Mouse (Mus musculus) neural tube, embryonic 13.5 days (tissue): Measurements from ENCODE around the gene G3bp1. TPM values are rescaled to one million over a fixed set of nuclear protein-coding genes. Genes with fewer than 3 reads are reported as not detected.

Experiments
- ATAC-seq: fragments of 200-750 bp; cut with Nextera tagmentation; 2 replicates; pipeline ENCODE4 v1.8.0; 2017; ENCODE audit warnings: low read depth, mild to moderate bottlenecking, moderate TSS enrichment, moderate library complexity
- H3K27ac ChIP-seq: fragments of 300-500 bp; sonication (generic); replicated peaks from 2 replicates; pipeline ENCODE4 v1.5.1; 2015; ENCODE audit warnings: moderate library complexity, mild to moderate bottlenecking, inconsistent platforms
- H3K27me3 ChIP-seq: fragments of 300-500 bp; sonication (generic); 2 replicates; pipeline ENCODE4 v1.6.1; 2015; ENCODE audit warnings: mild to moderate bottlenecking, inconsistent platforms
- H3K36me3 ChIP-seq: fragments of 300-500 bp; sonication (generic); 2 replicates; pipeline ENCODE4 v1.6.1; 2015; ENCODE audit warnings: mild to moderate bottlenecking, inconsistent platforms
- H3K4me1 ChIP-seq: fragments of 300-500 bp; sonication (generic); replicated peaks from 2 replicates; pipeline ENCODE4 v1.6.1; 2015; ENCODE audit warnings: inconsistent platforms
- H3K4me2 ChIP-seq: fragments of 300-500 bp; sonication (generic); 2 replicates; pipeline ENCODE4 v1.6.1; 2015; ENCODE audit warnings: inconsistent platforms, mild to moderate bottlenecking, moderate library complexity
- H3K4me3 ChIP-seq: fragments of 300-500 bp; sonication (generic); 2 replicates; pipeline ENCODE4 v1.5.1; 2015; ENCODE audit warnings: mild to moderate bottlenecking, inconsistent platforms
- H3K9ac ChIP-seq: fragments of 300-500 bp; sonication (generic); 2 replicates; pipeline ENCODE4 v1.6.1; 2015; ENCODE audit warnings: moderate library complexity, mild to moderate bottlenecking, inconsistent platforms
- H3K9me3 ChIP-seq: fragments of 300-500 bp; sonication (generic); 2 replicates; pipeline ENCODE4 v1.6.1; 2016; ENCODE audit warnings: inconsistent platforms
- WGBS: fragments of 180-500 bp; shearing (Covaris S2); methylation state at CpG from one replicate; pipeline ENCODE4 v1.1.7; 2015; 5-methylcytosine and 5-hydroxymethylcytosine counted together
- polyA plus RNA-seq: library from polyadenylated mRNA; unstranded; fragments of >200 nt; fragmentation: Nextera tagmentation; extraction: Ambion mirVana; gene quantifications from 2 replicates; pipeline ENCODE4 v1.2.1, GENCODE M21; 2015

The G3bp1 gene
- 111 and 119 TPM in 2 replicates for polyA plus RNA-seq

DNA sequence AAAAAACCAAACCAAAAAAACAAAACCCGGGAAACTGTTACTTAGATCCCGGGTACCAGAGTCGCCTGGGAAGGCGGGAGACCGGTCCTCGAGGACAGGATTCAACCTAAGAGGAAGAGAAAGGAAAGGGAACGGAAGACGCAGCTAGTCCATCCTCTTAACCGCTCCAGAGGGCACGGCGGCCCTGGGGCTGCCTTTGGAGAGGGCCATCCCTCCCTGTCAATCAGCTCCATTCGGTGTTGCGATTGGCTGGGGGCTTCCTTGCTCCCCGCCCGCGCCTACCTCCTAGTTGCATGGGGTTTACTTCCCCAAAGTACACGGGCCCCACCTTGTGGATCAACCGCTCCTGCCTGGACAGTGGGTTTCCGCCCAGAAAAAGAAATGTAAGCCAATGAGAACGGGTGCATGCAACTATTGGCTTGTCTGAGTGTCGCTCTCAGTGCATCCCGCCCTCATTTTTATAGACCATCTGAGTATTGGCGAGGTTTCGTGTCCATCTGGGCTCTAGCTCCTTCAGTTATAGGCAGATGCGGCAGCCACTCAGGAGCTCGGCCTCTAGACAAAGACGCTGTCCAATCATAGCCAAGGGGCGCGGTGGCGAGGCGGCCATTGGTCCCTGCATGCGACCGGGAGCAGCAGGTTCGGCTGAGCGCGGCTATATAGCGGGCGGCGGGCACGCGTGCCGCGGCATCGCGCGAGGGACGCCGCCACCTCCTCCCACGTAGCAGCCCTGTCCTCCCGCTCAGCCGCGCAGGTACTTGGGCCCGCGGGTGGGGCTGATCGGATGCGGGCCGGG, at the start of gene G3bp1:
G3bp1 (plus strand) TSS at position 638 of the 796 bp plus-strand sequence.
- Histone ChIP-seq H3K4me2 (peak within 1 kb of the TSS; percentile 95), H3K9me3 (no peaks in the 10 kb centered on the region)

DNA sequence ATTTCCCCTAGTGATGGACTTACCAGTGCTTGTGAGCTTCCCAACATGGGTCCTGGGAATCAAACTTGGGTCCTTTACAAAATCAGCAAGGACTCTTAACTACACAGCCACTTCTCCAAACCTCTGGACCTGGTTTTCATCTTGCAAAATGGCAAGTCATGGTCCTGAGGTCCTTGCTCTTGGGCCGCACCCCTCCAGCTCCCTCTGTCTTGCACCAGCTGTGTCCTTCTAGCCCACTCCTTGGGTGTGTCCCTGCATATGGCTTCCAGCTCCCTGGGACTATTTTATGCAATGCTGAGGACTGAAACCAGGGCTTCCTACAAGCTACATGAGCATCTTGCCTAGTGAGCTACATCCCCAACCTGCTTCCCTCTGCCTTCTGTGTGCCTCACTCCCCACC, 46.5 kb upstream of the G3bp1 start, which contains the start of gene Sparc:
Sparc (minus strand) TSS at position 206 of the 400 bp plus-strand sequence.
- no peaks in the 10 kb centered on the region for H3K9me3 ChIP-seq
- peak within 1 kb of the TSS; percentile 80 for H3K27ac ChIP-seq
- 92% methylated on average over 1 of the region's 1 CpGs for WGBS
- no peak for ATAC-seq
- no peak within 1 kb of the TSS for H3K4me3 ChIP-seq
- no peaks in the 10 kb centered on the region for H3K36me3 ChIP-seq
- no peak within 1 kb of the TSS for H3K4me2 ChIP-seq
- no peaks in the 10 kb centered on the region for H3K27me3 ChIP-seq
- no peak within 1 kb of the TSS for H3K9ac ChIP-seq
- peaks cover 49% of the 10 kb centered on the region for H3K4me1 ChIP-seq

More for the DNA sequence above, at the start of gene G3bp1:
- H3K4me1 ChIP-seq, result peaks cover 34% of the 10 kb centered on the region
- no peaks in the 10 kb centered on the region for H3K27me3 ChIP-seq
- WGBS, result 0% methylated on average over 56 of the region's 57 CpGs
- peak; percentile 98 for ATAC-seq
- H3K4me3 ChIP-seq, result peak within 1 kb of the TSS; percentile 97
- H3K36me3 ChIP-seq, result peaks cover 13% of the 10 kb centered on the region
- peak within 1 kb of the TSS; percentile 97 for H3K9ac ChIP-seq
- H3K27ac ChIP-seq, result peak within 1 kb of the TSS; percentile 93

DNA sequence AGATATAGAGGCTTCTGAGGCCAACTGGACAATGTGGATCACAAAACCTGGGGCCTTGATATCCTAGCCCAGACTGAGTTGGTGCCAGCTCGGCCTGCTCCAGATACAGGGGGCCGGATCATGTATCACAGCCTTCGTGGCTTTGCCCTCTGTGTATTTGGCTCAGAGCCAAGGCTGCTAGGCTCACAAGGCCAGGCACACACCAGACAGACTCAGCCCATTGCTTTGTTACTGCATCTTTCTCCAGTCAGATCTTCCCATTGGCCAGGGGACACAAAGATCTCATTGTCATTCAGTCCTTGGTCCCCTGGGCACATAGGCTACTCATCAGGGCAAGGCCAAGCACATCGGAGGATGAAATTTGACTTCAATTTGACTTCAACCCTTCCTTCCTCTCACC, 45.7 kb upstream of the G3bp1 start:
- Histone ChIP-seq H3K9me3 (no peaks in the 10 kb centered on the region), H3K9ac (no peak overlapping the region), H3K27ac (peak overlapping the region; percentile 80), H3K4me3 (no peak overlapping the region), H3K4me1 (peaks cover 48% of the 10 kb centered on the region), H3K4me2 (no peak overlapping the region), H3K27me3 (no peaks in the 10 kb centered on the region), H3K36me3 (no peaks in the 10 kb centered on the region)
- 13% methylated on average over 4 of the region's 4 CpGs for WGBS
- peak; percentile 66 for ATAC-seq

DNA sequence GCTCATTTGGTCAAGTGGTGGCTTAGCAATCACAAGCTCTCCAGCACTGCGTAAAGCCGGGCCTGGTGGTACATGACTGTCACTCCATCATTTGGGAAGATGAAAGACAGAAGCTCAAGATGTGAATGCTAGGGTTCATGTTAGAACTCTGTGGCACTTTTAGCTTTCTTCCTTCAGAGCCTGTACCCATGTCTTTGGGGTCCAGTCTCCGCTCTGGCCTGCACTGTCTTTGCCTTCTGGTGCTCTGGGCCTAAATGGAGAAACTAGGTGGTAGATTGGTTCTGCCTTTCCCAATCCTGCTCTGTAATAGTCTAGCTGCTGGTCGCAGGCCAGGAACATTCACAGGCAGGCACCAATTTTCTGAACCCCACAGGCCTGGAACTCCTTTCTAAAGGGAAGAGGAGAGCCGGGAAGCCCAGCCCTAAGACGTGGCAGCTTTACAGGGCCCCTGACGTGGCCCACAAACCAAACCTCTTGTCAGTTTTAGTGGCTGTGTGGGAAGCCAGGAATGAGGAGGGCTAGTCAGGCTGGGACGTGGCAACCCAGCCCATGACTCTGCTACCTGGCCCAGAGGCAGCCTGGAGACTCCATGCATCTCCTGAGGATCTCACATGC, 44.6 kb upstream of the G3bp1 start:
- Histone ChIP-seq H3K27me3 (no peaks in the 10 kb centered on the region), H3K4me1 (peaks cover 38% of the 10 kb centered on the region), H3K9me3 (no peaks in the 10 kb centered on the region), H3K36me3 (no peaks in the 10 kb centered on the region), H3K4me2 (no peak overlapping the region), H3K27ac (no peak overlapping the region), H3K4me3 (no peak overlapping the region), H3K9ac (no peak overlapping the region)
- no peak for ATAC-seq
- 73% methylated on average over 8 of the region's 8 CpGs for WGBS

DNA sequence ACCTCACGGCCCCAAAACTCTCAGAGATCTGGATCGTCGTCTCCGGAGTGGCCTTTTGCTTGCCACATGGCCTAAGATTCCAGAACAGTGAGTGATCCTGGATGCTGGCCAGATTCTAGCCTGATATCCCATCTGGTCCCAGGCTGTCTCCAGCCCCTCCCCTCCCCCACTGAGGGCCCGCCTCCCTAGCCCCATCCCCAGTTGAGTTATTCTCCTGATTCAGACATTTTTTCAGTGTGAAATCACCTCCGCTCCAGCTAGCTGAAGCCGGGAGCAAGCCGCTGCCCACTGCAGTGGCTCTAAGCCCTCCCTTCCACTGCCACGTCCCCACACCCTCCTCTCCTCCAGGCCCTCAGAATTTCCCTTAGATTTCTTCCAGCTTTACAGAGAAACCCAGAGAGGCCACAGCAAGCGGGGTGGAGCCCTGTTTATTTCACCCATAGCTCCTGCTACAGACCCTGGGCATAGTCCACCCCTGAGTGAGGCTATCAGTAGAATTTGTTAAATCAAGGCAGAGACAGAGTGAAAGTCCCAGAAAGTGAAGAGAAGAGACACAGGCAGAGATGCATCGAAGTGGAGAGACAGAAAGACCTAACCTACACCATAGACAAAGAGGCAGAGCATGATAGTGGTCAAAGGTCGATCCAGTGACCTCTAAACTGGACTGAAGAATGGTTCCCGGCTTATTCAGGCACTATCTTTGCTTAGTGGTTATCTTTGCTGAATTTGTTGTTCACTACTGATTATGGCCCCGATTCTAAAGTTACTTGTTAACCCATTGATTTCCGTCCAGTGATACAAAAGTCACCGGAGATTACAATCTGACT, 41.1 kb upstream of the G3bp1 start:
- Histone ChIP-seq H3K9ac (peak overlapping the region; percentile 41; the same call in 1 of the 2 replicates), H3K9me3 (no peaks in the 10 kb centered on the region), H3K4me1 (peaks cover 31% of the 10 kb centered on the region), H3K27me3 (no peaks in the 10 kb centered on the region), H3K36me3 (no peaks in the 10 kb centered on the region), H3K4me3 (no peak overlapping the region), H3K27ac (peak overlapping the region; percentile 80), H3K4me2 (peak overlapping the region; percentile 11; the same call in 1 of the 2 replicates)
- WGBS, result 35% methylated on average over 16 of the region's 16 CpGs
- ATAC-seq, result peak; percentile 72

DNA sequence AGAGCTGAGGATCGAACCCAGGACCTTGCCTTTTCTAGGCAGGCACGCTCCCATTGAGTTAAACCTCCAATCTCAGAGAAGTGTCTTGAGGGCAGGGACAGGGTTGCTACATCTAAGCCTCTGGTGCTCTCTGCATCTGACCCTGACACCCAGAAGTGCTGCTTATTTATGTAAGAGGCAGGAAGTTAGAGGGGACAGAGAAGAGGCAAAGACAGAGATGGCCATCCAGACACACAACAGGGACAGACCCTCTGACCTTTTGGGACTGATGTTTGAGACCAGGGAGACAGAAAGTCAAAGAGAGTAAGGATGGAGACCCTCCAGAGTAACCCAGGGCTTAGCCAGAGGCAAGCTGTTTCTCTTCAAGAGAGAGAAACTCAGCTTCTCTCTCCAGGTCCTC, 39.5 kb upstream of the G3bp1 start:
- Histone ChIP-seq H3K9me3 (no peaks in the 10 kb centered on the region), H3K4me2 (no peak overlapping the region), H3K9ac (no peak overlapping the region), H3K36me3 (no peaks in the 10 kb centered on the region), H3K27ac (no peak overlapping the region), H3K27me3 (no peaks in the 10 kb centered on the region), H3K4me1 (peaks cover 15% of the 10 kb centered on the region), H3K4me3 (no peak overlapping the region)
- WGBS, result 85% methylated on average over 2 of the region's 2 CpGs
- ATAC-seq, result no peak

DNA sequence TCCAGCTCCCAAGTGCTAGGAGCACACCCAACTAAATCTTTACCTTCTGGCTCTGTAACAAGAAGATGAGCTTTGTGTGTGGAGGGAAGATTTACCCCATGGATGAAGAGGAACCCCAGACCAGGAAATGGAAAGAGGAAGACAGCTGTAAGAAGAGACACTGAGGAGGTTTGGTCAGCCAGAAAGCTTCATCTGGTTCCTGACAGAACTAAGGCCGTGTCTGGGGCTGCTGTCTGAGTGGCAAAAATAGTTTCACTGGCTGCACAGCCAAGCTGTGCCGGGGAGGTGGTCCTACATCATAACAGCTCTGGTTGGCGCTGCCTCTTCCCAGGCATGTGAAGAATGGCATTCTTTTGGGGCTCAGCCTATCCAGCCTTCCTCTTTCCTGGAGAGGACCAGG, 36.5 kb upstream of the G3bp1 start:
- Histone ChIP-seq H3K27ac (no peak overlapping the region), H3K4me1 (peaks cover 8% of the 10 kb centered on the region), H3K9me3 (no peaks in the 10 kb centered on the region), H3K4me2 (no peak overlapping the region), H3K27me3 (no peaks in the 10 kb centered on the region), H3K9ac (no peak overlapping the region), H3K4me3 (no peak overlapping the region), H3K36me3 (no peaks in the 10 kb centered on the region)
- 87% methylated on average over 3 of the region's 3 CpGs for WGBS
- ATAC-seq, result no peak

DNA sequence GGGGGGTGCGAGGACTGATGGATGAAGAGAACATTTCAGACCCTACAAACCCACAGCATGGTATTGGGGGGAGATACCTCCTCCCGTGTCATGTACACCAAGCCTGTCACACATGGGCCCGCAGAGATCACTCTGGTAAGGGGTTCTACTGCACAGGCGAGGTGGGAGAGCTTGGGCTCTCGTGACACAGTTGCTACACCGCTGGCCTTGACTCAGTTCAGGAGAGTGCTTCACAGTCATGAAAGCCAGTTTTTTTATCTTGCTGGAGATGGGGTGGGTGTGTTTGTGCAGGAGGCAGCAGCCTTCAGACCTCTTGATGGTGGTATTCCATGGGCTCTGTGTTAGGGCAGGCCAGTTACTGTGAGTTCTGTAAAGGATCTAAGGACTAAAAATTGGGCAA, 33.4 kb upstream of the G3bp1 start:
- ATAC-seq, result no peak
- H3K4me2 ChIP-seq, result no peak overlapping the region
- no peak overlapping the region for H3K27ac ChIP-seq
- H3K4me1 ChIP-seq, result no peaks in the 10 kb centered on the region
- H3K27me3 ChIP-seq, result no peaks in the 10 kb centered on the region
- H3K36me3 ChIP-seq, result no peaks in the 10 kb centered on the region
- WGBS, result 86% methylated on average over 6 of the region's 6 CpGs
- H3K9ac ChIP-seq, result no peak overlapping the region
- no peaks in the 10 kb centered on the region for H3K9me3 ChIP-seq
- no peak overlapping the region for H3K4me3 ChIP-seq

DNA sequence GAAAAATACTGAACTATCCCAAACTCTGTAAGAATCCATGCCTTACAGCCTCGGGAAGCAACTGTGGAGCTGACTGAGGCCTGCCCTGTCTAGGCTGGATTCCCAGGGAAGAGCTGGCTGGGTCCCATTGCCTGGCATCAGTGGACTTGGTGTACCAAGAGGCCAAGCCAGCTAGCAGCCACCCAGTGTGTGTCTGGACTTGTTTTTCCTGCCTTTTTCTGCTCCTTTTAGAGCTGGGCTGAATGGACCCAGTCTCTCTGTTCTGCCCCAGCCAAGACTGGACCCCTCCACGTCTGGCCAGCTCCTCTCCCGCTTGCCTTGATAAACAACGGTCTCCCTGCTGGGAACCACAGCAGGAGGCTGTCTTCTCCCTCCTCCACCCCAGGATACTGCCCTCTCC, 31.5 kb upstream of the G3bp1 start:
- no peak overlapping the region for H3K4me3 ChIP-seq
- H3K4me2 ChIP-seq, result no peak overlapping the region
- no peaks in the 10 kb centered on the region for H3K36me3 ChIP-seq
- no peak overlapping the region for H3K27ac ChIP-seq
- ATAC-seq, result no peak
- no peaks in the 10 kb centered on the region for H3K9me3 ChIP-seq
- H3K4me1 ChIP-seq, result no peaks in the 10 kb centered on the region
- no peaks in the 10 kb centered on the region for H3K27me3 ChIP-seq
- WGBS, result 43% methylated on average over 4 of the region's 4 CpGs
- H3K9ac ChIP-seq, result no peak overlapping the region

DNA sequence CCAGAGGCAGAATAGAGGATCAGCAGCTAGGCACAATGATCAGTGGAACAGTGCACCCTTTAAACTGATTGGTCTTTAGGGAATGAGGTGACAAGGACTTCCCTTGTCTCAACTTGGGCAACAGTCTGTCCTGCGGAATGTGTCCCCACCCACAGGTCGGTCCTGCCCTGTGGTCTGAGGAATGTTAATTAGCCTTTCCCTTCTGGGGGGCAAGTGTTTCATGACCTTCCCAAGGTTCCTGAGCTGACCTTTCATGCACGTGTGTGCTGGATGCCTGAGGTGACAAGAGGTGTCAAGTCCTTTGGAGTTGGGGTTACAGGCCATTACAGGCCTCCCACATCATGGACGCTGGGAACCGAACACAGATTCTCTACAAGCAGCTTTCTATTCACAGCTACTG, 29.8 kb upstream of the G3bp1 start:
- ATAC-seq, result no peak
- H3K27me3 ChIP-seq, result no peaks in the 10 kb centered on the region
- no peaks in the 10 kb centered on the region for H3K4me1 ChIP-seq
- WGBS, result 65% methylated on average over 5 of the region's 5 CpGs
- no peaks in the 10 kb centered on the region for H3K36me3 ChIP-seq
- H3K27ac ChIP-seq, result no peak overlapping the region
- H3K9me3 ChIP-seq, result no peaks in the 10 kb centered on the region
- H3K4me2 ChIP-seq, result no peak overlapping the region
- H3K9ac ChIP-seq, result no peak overlapping the region
- no peak overlapping the region for H3K4me3 ChIP-seq

DNA sequence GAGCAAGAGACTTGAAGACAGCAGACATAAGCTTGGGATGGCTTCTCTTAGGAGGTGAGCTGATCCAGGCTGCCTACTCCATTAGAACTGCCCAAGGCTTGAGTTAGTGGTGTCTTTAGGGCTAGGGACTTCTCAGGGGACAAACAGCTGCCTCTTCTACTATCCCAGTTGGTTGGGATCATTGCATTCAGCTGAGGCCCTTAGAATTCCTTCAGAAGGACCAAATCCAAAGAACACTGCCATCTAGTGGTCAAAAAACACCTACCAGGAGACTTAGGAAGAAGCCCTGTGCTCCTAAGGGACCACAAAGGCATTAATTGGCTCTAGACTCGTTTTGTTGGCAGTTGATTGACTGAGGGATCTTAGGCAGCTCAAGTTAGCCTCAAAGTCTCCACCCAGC, 24.7 kb upstream of the G3bp1 start:
- no peak; the same call in 1 of the 2 replicates for ATAC-seq
- WGBS, result 3% methylated on average over 1 of the region's 1 CpGs

DNA sequence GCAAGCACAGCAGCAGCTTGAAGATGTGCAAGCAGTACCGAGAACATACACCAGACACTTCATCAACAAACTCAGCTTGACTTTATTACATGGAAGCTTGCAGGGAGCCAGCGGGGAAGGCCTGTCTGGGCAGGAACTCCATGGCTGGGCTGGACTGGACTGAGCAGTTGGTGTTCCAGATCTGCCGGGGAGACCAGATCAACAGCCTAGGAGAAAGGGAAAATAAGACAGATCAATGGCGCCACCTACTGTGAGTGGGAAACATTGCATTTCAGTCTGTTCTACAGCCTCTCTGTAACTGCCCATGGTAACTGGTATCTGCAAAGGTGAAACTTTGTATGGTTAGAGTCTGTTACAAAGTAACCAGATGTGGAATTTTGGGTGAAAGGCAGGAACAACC, 22.9 kb upstream of the G3bp1 start:
- ATAC-seq, result 0 out of 2 replicates have a peak, but pooled peaks have one; percentile 46
- H3K27ac ChIP-seq, result no peak overlapping the region
- H3K27me3 ChIP-seq, result no peaks in the 10 kb centered on the region
- H3K4me1 ChIP-seq, result no peaks in the 10 kb centered on the region
- no peak overlapping the region for H3K4me3 ChIP-seq
- no peak overlapping the region for H3K9ac ChIP-seq
- 24% methylated on average over 4 of the region's 4 CpGs for WGBS
- peaks cover 31% of the 10 kb centered on the region for H3K36me3 ChIP-seq
- no peak overlapping the region for H3K4me2 ChIP-seq
- no peaks in the 10 kb centered on the region for H3K9me3 ChIP-seq

More for the DNA sequence above, 24.7 kb upstream of the G3bp1 start:
- no peaks in the 10 kb centered on the region for H3K9me3 ChIP-seq
- no peak overlapping the region for H3K4me3 ChIP-seq
- no peak overlapping the region for H3K9ac ChIP-seq
- no peaks in the 10 kb centered on the region for H3K27me3 ChIP-seq
- peaks cover 15% of the 10 kb centered on the region for H3K36me3 ChIP-seq
- H3K4me2 ChIP-seq, result no peak overlapping the region
- no peaks in the 10 kb centered on the region for H3K4me1 ChIP-seq
- no peak overlapping the region for H3K27ac ChIP-seq
